Mouse (Mus musculus) MEL (cell line): Measurements from ENCODE around the gene Oxnad1. TPM values are rescaled to one million over a fixed set of nuclear protein-coding genes. Genes with fewer than 3 reads are reported as not detected.

ENCODE experiments used
- DNase-seq: peaks from one replicate; pipeline ENCODE4 v3.0.0; 2011; ENCODE audit warnings: low read depth, low spot score
- H3K27ac ChIP-seq: 2 replicates; pipeline ENCODE4 v1.5.1; 2012; ENCODE audit warnings: low read depth, mild to moderate bottlenecking, control low read depth, low read length, moderate library complexity; ENCODE audit not compliant: control insufficient read depth
- H3K27me3 ChIP-seq, 2 experiments: fragments of 150-350 bp in 1 of 2; sonication (generic) in 1 of 2; 2 replicates each; pipeline ENCODE4 v1.6.1; 2012; ENCODE audit warnings: low read length in 2 of 2, mild to moderate bottlenecking in 2 of 2, improper control_type of control experiment in 1 of 2, moderate library complexity in 1 of 2; ENCODE audit not compliant: insufficient read depth in 2 of 2, control insufficient read depth in 1 of 2
- H3K36me3 ChIP-seq, 2 experiments: 2 replicates each; pipeline ENCODE4 v1.6.1; 2012 to 2014; ENCODE audit warnings: low read length in 2 of 2, improper control_type of control experiment in 1 of 2, inconsistent platforms in 1 of 2, mild to moderate bottlenecking in 1 of 2; ENCODE audit not compliant: insufficient read depth in 2 of 2, control insufficient read depth in 1 of 2
- H3K4me1 ChIP-seq, 2 experiments: fragments of 150-350 bp in 1 of 2; sonication (generic) in 1 of 2; 2 replicates each; pipeline ENCODE4 v1.6.1; 2012; ENCODE audit warnings: low read length in 2 of 2, improper control_type of control experiment in 1 of 2, mild to moderate bottlenecking in 1 of 2; ENCODE audit not compliant: insufficient read depth in 2 of 2, control insufficient read depth in 1 of 2
- H3K4me3 ChIP-seq, 2 experiments: fragments of 150-350 bp in 1 of 2; sonication (generic) in 1 of 2; 2 replicates each; pipeline ENCODE4 v1.5.1; 2012; ENCODE audit warnings: low read depth in 2 of 2, low read length in 2 of 2, mild to moderate bottlenecking in 2 of 2, moderate library complexity in 2 of 2, control low read depth in 1 of 2, improper control_type of control experiment in 1 of 2; ENCODE audit not compliant: control insufficient read depth in 1 of 2, insufficient read depth in 1 of 2
- H3K79me2 ChIP-seq: 2 replicates; pipeline ENCODE4 v1.6.1; 2012; ENCODE audit warnings: mild to moderate bottlenecking, low read length, moderate library complexity; ENCODE audit not compliant: control insufficient read depth, poor library complexity, insufficient read depth
- H3K9ac ChIP-seq: 2 replicates; pipeline ENCODE4 v1.6.1; 2012; ENCODE audit warnings: low read depth, mild to moderate bottlenecking, control low read depth, low read length, moderate library complexity; ENCODE audit not compliant: control insufficient read depth, poor library complexity, severe bottlenecking
- H3K9me3 ChIP-seq: fragments of 150-350 bp; sonication (generic); replicated peaks from 2 replicates; pipeline ENCODE4 v1.6.1; 2012; ENCODE audit warnings: mild to moderate bottlenecking, low read length, improper control_type of control experiment, moderate library complexity; ENCODE audit not compliant: insufficient read depth
- BHLHE40 ChIP-seq: IDR thresholded peaks from 2 replicates; pipeline ENCODE4 v1.6.1; 2012; ENCODE audit warnings: low read depth, mild to moderate bottlenecking, inconsistent platforms, low read length, improper control_type of control experiment, borderline replicate concordance
- CHD1 ChIP-seq: IDR thresholded peaks from 2 replicates; pipeline ENCODE4 v1.6.1; 2012; ENCODE audit warnings: low read depth, mild to moderate bottlenecking, inconsistent platforms, low read length, improper control_type of control experiment
- CTCF ChIP-seq, 3 experiments: IDR thresholded peaks in 2 of 3; conservative IDR thresholded peaks in 1 of 3; 2 replicates each; pipeline ENCODE4 v1.5.1; 2011 to 2012; ENCODE audit warnings: low read length in 3 of 3, low read depth in 2 of 3, mild to moderate bottlenecking in 2 of 3, improper control_type of control experiment in 1 of 3, inconsistent platforms in 1 of 3, mixed read lengths in 1 of 3, moderate library complexity in 1 of 3; ENCODE audit not compliant: control insufficient read depth in 1 of 3, insufficient read depth in 1 of 3, poor library complexity in 1 of 3, severe bottlenecking in 1 of 3
- ETS1 ChIP-seq: IDR thresholded peaks from 2 replicates; pipeline ENCODE4 v1.6.1; 2012; ENCODE audit warnings: low read depth, mild to moderate bottlenecking, inconsistent platforms, low read length, improper control_type of control experiment, moderate library complexity
- GATA1 ChIP-seq: IDR thresholded peaks from 2 replicates; pipeline ENCODE4 v1.6.1; 2011; ENCODE audit warnings: low read depth, low read length, improper control_type of control experiment
- KAT2A ChIP-seq: conservative IDR thresholded peaks from 2 replicates; pipeline ENCODE4 v1.6.1; 2012; ENCODE audit warnings: low read depth, low read length, improper control_type of control experiment, inconsistent platforms
- MEF2A ChIP-seq: IDR thresholded peaks from 2 replicates; pipeline ENCODE4 v1.6.1; 2014; ENCODE audit warnings: low read depth, mild to moderate bottlenecking, inconsistent platforms, low read length, improper control_type of control experiment; ENCODE audit not compliant: poor library complexity, insufficient replicate concordance, severe bottlenecking; ENCODE audit errors: extremely low read depth
- MYC ChIP-seq: IDR thresholded peaks from 2 replicates; pipeline ENCODE4 v1.6.1; 2011; ENCODE audit warnings: low read depth, mild to moderate bottlenecking, low read length, improper control_type of control experiment, moderate library complexity
- NRF1 ChIP-seq: IDR thresholded peaks from 2 replicates; pipeline ENCODE4 v1.6.1; 2014; ENCODE audit warnings: low read depth, mild to moderate bottlenecking, inconsistent platforms, low read length, improper control_type of control experiment, moderate library complexity; ENCODE audit not compliant: poor library complexity, insufficient read depth, severe bottlenecking
- RAD21 ChIP-seq: IDR thresholded peaks from 2 replicates; pipeline ENCODE4 v1.6.1; 2011; ENCODE audit warnings: mild to moderate bottlenecking, low read depth, low read length, improper control_type of control experiment
- RCOR1 ChIP-seq: IDR thresholded peaks from 2 replicates; pipeline ENCODE4 v1.6.1; 2012; ENCODE audit warnings: low read depth, mild to moderate bottlenecking, inconsistent platforms, low read length, improper control_type of control experiment
- SIN3A ChIP-seq: IDR thresholded peaks from 2 replicates; pipeline ENCODE4 v1.6.1; 2012; ENCODE audit warnings: low read length, improper control_type of control experiment, inconsistent platforms
- SMC3 ChIP-seq: IDR thresholded peaks from 2 replicates; pipeline ENCODE4 v1.6.1; 2011; ENCODE audit warnings: low read depth, low read length, improper control_type of control experiment
- TCF12 ChIP-seq: IDR thresholded peaks from 2 replicates; pipeline ENCODE4 v1.6.1; 2014; ENCODE audit warnings: low read depth, mild to moderate bottlenecking, inconsistent platforms, low read length, improper control_type of control experiment, moderate library complexity
- UBTF ChIP-seq: IDR thresholded peaks from 2 replicates; pipeline ENCODE4 v1.6.1; 2012; ENCODE audit warnings: low read depth, mild to moderate bottlenecking, inconsistent platforms, low read length, improper control_type of control experiment, moderate library complexity, borderline replicate concordance; ENCODE audit not compliant: insufficient read depth
- USF1 ChIP-seq: IDR thresholded peaks from 2 replicates; pipeline ENCODE4 v1.6.1; 2014; ENCODE audit warnings: low read depth, mild to moderate bottlenecking, inconsistent platforms, low read length, improper control_type of control experiment, moderate library complexity
- ZC3H11A ChIP-seq: IDR thresholded peaks from 2 replicates; pipeline ENCODE4 v1.6.1; 2012; ENCODE audit warnings: low read depth, mild to moderate bottlenecking, inconsistent platforms, low read length, improper control_type of control experiment
- ZMIZ1 ChIP-seq: IDR thresholded peaks from 2 replicates; pipeline ENCODE4 v1.6.1; 2012; ENCODE audit warnings: low read depth, mild to moderate bottlenecking, inconsistent platforms, low read length, improper control_type of control experiment, moderate library complexity
- ZNF384 ChIP-seq: IDR thresholded peaks from 2 replicates; pipeline ENCODE4 v1.6.1; 2012; ENCODE audit warnings: low read depth, mild to moderate bottlenecking, inconsistent platforms, low read length, improper control_type of control experiment
- polyA plus RNA-seq, 2 experiments: library from polyadenylated mRNA; stranded (reverse) in 1 of 2; unstranded in 1 of 2; fragments of >175 nt in 1 of 2; fragments of >200 nt in 1 of 2; gene quantifications; 2 replicates each; pipeline versions ENCODE4 v1.2.1 to v1.2.4; 2012; ENCODE audit warnings: low replicate concordance in 2 of 2, low read depth in 1 of 2; ENCODE audit not compliant: insufficient read length in 2 of 2, insufficient read depth in 1 of 2, missing spikeins in 1 of 2
- total RNA-seq: library from RNA; depleted of rRNA; stranded (reverse); fragments of 300-350 nt; gene quantifications from 2 replicates; pipeline ENCODE4 v1.2.3, GENCODE M21; 2012

The Oxnad1 gene
- total and polyA plus RNA-seq, 3 experiments = 54.8 to 244 (median 82.1) TPM

GRCm38 (mm10) chr14:32073901-32074300 is 11.3 kb upstream of the Oxnad1 start:
- H3K9ac ChIP-seq = no peak overlapping the region
- TF ChIP-seq UBTF (no peak), CTCF (IDR thresholded peaks at IDR 0.05 in 2 of 3, conservative IDR thresholded peaks at IDR 0.05 in 1 of 3; ENCODE audit: control insufficient read depth in 1 of 3, insufficient read depth in 1 of 3, low read depth in 2 of 3, low read length in 3 of 3, poor library complexity in 1 of 3, severe bottlenecking in 1 of 3) (no peak), SIN3A (no peak), MEF2A (no peak), RCOR1 (no peak), SMC3 (no peak), ZNF384 (no peak), BHLHE40 (no peak), RAD21 (no peak), GATA1 (no peak), USF1 (no peak), ZMIZ1 (no peak), ETS1 (no peak), MYC (no peak), CHD1 (no peak)
- TF ChIP-seq, all 39 proteins: peak for 0
- DNase-seq = no peak
- no peaks in the 10 kb centered on the region for H3K9me3 ChIP-seq
- no peak overlapping the region for H3K27ac ChIP-seq
- H3K4me1 ChIP-seq = peaks cover 0 to 19% of the 10 kb centered on the region in 2 experiments; a peak in 2 of 4 replicates
- no peaks in the 10 kb centered on the region for H3K79me2 ChIP-seq
- H3K27me3 ChIP-seq = no peaks in the 10 kb centered on the region
- peaks cover 0 to 2% of the 10 kb centered on the region in 2 experiments; a peak in 1 of 4 replicates for H3K36me3 ChIP-seq
- H3K4me3 ChIP-seq = no peak overlapping the region

GRCm38 (mm10) chr14:32076896-32077575 is 8.1 kb upstream of the Oxnad1 start:
- no peaks in the 10 kb centered on the region for H3K79me2 ChIP-seq
- peaks cover 0 to 2% of the 10 kb centered on the region in 2 experiments; a peak in 1 of 4 replicates for H3K36me3 ChIP-seq
- peak; percentile 75 for DNase-seq
- no peak overlapping the region for H3K9ac ChIP-seq
- H3K4me3 ChIP-seq = no peak overlapping the region
- H3K27me3 ChIP-seq = no peaks in the 10 kb centered on the region
- TF ChIP-seq ZC3H11A = peak; percentile 79
- TF ChIP-seq KAT2A = no peak
- no peak for TF ChIP-seq TCF12
- TF ChIP-seq NRF1 = no peak
- TF ChIP-seq CTCF (IDR thresholded peaks at IDR 0.05 in 2 of 3, conservative IDR thresholded peaks at IDR 0.05 in 1 of 3; ENCODE audit: control insufficient read depth in 1 of 3, insufficient read depth in 1 of 3, low read depth in 2 of 3, low read length in 3 of 3, poor library complexity in 1 of 3, severe bottlenecking in 1 of 3) = peak; percentile 94 to 99 (median 98)
- peak; percentile 82 for TF ChIP-seq SMC3
- H3K4me1 ChIP-seq = peaks cover 0 to 19% of the 10 kb centered on the region in 2 experiments; a peak in 2 of 4 replicates
- H3K9me3 ChIP-seq = no peaks in the 10 kb centered on the region
- H3K27ac ChIP-seq = no peak overlapping the region
